Mouse (Mus musculus) heart, adult 2 months (tissue): ENCODE data around the gene Kcnk3.

Source experiments
- CTCF ChIP-seq: fragments of 200-600 bp; IDR thresholded peaks from 2 replicates; pipeline ENCODE4 v1.8.1; 2022; ENCODE audit warnings: antibody characterized with exemption, mild to moderate bottlenecking, moderate library complexity
- EP300 ChIP-seq: fragments of 200-500 bp; IDR thresholded peaks from 2 replicates; pipeline ENCODE4 v1.6.1; 2011; ENCODE audit warnings: low read depth, low read length, control low read depth; ENCODE audit not compliant: insufficient read depth

- TF ChIP-seq EP300 (no peak), CTCF (no peak)
Observed at GRCm38 (mm10) chr5:30588301-30588968, 465 bp downstream of the Kcnk3 start.
